Mouse (Mus musculus): ENCODE data around the gene Osbpl10. TPM values are rescaled to one million over a fixed set of nuclear protein-coding genes. Genes with fewer than 3 reads are reported as not detected.

Gene Osbpl10
- polyA plus RNA-seq, 1 experiment from 2014 or later, result 1.6 TPM

GRCm38 (mm10) chr9:114986361-114986760, 8.0 kb downstream of the Osbpl10 start:
- Histone ChIP-seq H3K36me3 (no peaks in the 10 kb centered on the region), H3K27me3 (no peaks in the 10 kb centered on the region), H3K4me2 (replicated peaks) (no peak overlapping the region), H3K9ac (replicated peaks) (no peak overlapping the region), H3K4me1 (no peaks in the 10 kb centered on the region), H3K9me3 (no peaks in the 10 kb centered on the region), H3K27ac (replicated peaks) (no peak overlapping the region), H3K4me3 (no peak overlapping the region)
- no peak for ATAC-seq (ENCODE audit: low FRiP score, low read depth)
- WGBS, result 84% methylated on average over 5 of the region's 5 CpGs

GRCm38 (mm10) chr9:114988029-114988428, 9.7 kb downstream of the Osbpl10 start:
- Histone ChIP-seq H3K27ac (replicated peaks) (no peak overlapping the region), H3K9ac (replicated peaks) (no peak overlapping the region), H3K4me1 (no peaks in the 10 kb centered on the region), H3K4me2 (replicated peaks) (no peak overlapping the region), H3K4me3 (no peak overlapping the region), H3K27me3 (no peaks in the 10 kb centered on the region), H3K36me3 (no peaks in the 10 kb centered on the region), H3K9me3 (peaks cover 8% of the 10 kb centered on the region; the same call in 1 of the 2 replicates)
- WGBS, result 98% methylated on average over 3 of the region's 3 CpGs
- no peak for ATAC-seq (ENCODE audit: low FRiP score, low read depth)

GRCm38 (mm10) chr9:114988610-114989327, 10.4 kb downstream of the Osbpl10 start:
- Histone ChIP-seq H3K4me3 (no peak overlapping the region), H3K27ac (replicated peaks) (no peak overlapping the region), H3K36me3 (no peaks in the 10 kb centered on the region), H3K27me3 (no peaks in the 10 kb centered on the region), H3K9me3 (peaks cover 8% of the 10 kb centered on the region; the same call in 1 of the 2 replicates), H3K4me2 (replicated peaks) (no peak overlapping the region), H3K4me1 (no peaks in the 10 kb centered on the region), H3K9ac (replicated peaks) (no peak overlapping the region)
- ATAC-seq (ENCODE audit: low FRiP score, low read depth), result no peak
- WGBS, result 71% methylated on average over 6 of the region's 6 CpGs

- Histone ChIP-seq H3K27ac (replicated peaks) (no peak overlapping the region), H3K36me3 (no peaks in the 10 kb centered on the region), H3K9ac (replicated peaks) (no peak overlapping the region), H3K4me2 (replicated peaks) (no peak overlapping the region), H3K9me3 (peaks cover 8% of the 10 kb centered on the region; the same call in 1 of the 2 replicates), H3K4me3 (no peak overlapping the region), H3K4me1 (no peaks in the 10 kb centered on the region), H3K27me3 (no peaks in the 10 kb centered on the region)
- WGBS, result 77% methylated on average over 10 of the region's 10 CpGs
- ATAC-seq (ENCODE audit: low FRiP score, low read depth), result no peak
Observed at GRCm38 (mm10) chr9:114990421-114990820, 12.1 kb downstream of the Osbpl10 start.

GRCm38 (mm10) chr9:114992528-114992927, 14.2 kb downstream of the Osbpl10 start:
- Histone ChIP-seq H3K27ac (replicated peaks) (no peak overlapping the region), H3K9ac (replicated peaks) (no peak overlapping the region), H3K27me3 (no peaks in the 10 kb centered on the region), H3K4me2 (replicated peaks) (no peak overlapping the region), H3K4me3 (no peak overlapping the region), H3K36me3 (no peaks in the 10 kb centered on the region), H3K9me3 (peaks cover 8% of the 10 kb centered on the region; the same call in 1 of the 2 replicates), H3K4me1 (no peaks in the 10 kb centered on the region)
- 92% methylated on average over 2 of the region's 2 CpGs for WGBS
- no peak for ATAC-seq (ENCODE audit: low FRiP score, low read depth)

- 94% methylated on average over 4 of the region's 4 CpGs for WGBS
- H3K4me3 ChIP-seq, result no peak overlapping the region
- H3K9ac ChIP-seq (replicated peaks), result no peak overlapping the region
- no peaks in the 10 kb centered on the region for H3K27me3 ChIP-seq
- H3K4me1 ChIP-seq, result no peaks in the 10 kb centered on the region
- no peak for ATAC-seq (ENCODE audit: low FRiP score, low read depth)
- peaks cover 9% of the 10 kb centered on the region; the same call in 1 of the 2 replicates for H3K9me3 ChIP-seq
- no peak overlapping the region for H3K27ac ChIP-seq (replicated peaks)
- H3K4me2 ChIP-seq (replicated peaks), result no peak overlapping the region
- no peaks in the 10 kb centered on the region for H3K36me3 ChIP-seq
Observed at GRCm38 (mm10) chr9:114995250-114995649, 16.9 kb downstream of the Osbpl10 start.

GRCm38 (mm10) chr9:114995716-114996115, 17.3 kb downstream of the Osbpl10 start:
- no peak for ATAC-seq (ENCODE audit: low FRiP score, low read depth)
- 85% methylated on average over 4 of the region's 4 CpGs for WGBS

GRCm38 (mm10) chr9:114996489-114996888, 18.1 kb downstream of the Osbpl10 start:
- Histone ChIP-seq H3K27ac (replicated peaks) (no peak overlapping the region), H3K4me2 (replicated peaks) (no peak overlapping the region), H3K9ac (replicated peaks) (no peak overlapping the region), H3K4me1 (no peaks in the 10 kb centered on the region), H3K27me3 (no peaks in the 10 kb centered on the region), H3K9me3 (peaks cover 12% of the 10 kb centered on the region; the same call in 1 of the 2 replicates), H3K4me3 (no peak overlapping the region), H3K36me3 (no peaks in the 10 kb centered on the region)
- ATAC-seq (ENCODE audit: low FRiP score, low read depth), result no peak
- 93% methylated on average over 6 of the region's 6 CpGs for WGBS

More at GRCm38 (mm10) chr9:114995716-114996115, 17.3 kb downstream of the Osbpl10 start:
- H3K27me3 ChIP-seq, result no peaks in the 10 kb centered on the region
- no peak overlapping the region for H3K4me2 ChIP-seq (replicated peaks)
- H3K9ac ChIP-seq (replicated peaks), result no peak overlapping the region
- no peak overlapping the region for H3K27ac ChIP-seq (replicated peaks)
- H3K9me3 ChIP-seq, result peaks cover 12% of the 10 kb centered on the region; the same call in 1 of the 2 replicates
- H3K4me3 ChIP-seq, result no peak overlapping the region
- H3K4me1 ChIP-seq, result no peaks in the 10 kb centered on the region
- no peaks in the 10 kb centered on the region for H3K36me3 ChIP-seq

- Histone ChIP-seq H3K27me3 (no peaks in the 10 kb centered on the region), H3K4me2 (replicated peaks) (no peak overlapping the region), H3K27ac (replicated peaks) (no peak overlapping the region), H3K4me1 (no peaks in the 10 kb centered on the region), H3K36me3 (no peaks in the 10 kb centered on the region), H3K4me3 (no peak overlapping the region), H3K9me3 (0 out of 2 replicates have a peak, but pooled peaks cover 4% of the 10 kb centered on the region), H3K9ac (replicated peaks) (no peak overlapping the region)
- no peak for ATAC-seq (ENCODE audit: low FRiP score, low read depth)
- 86% methylated on average over 6 of the region's 6 CpGs for WGBS
Observed at GRCm38 (mm10) chr9:114999010-114999770, 20.8 kb downstream of the Osbpl10 start.

- H3K4me1 ChIP-seq, result no peaks in the 10 kb centered on the region
- 0 out of 2 replicates have a peak, but pooled peaks cover 4% of the 10 kb centered on the region for H3K9me3 ChIP-seq
- no peak overlapping the region for H3K27ac ChIP-seq (replicated peaks)
- no peaks in the 10 kb centered on the region for H3K27me3 ChIP-seq
- no peak overlapping the region for H3K4me3 ChIP-seq
- WGBS, result 71% methylated on average over 5 of the region's 5 CpGs
- H3K4me2 ChIP-seq (replicated peaks), result no peak overlapping the region
- no peak overlapping the region for H3K9ac ChIP-seq (replicated peaks)
- H3K36me3 ChIP-seq, result no peaks in the 10 kb centered on the region
- ATAC-seq (ENCODE audit: low FRiP score, low read depth), result no peak
Observed at GRCm38 (mm10) chr9:114999771-115000146, 21.4 kb downstream of the Osbpl10 start.

GRCm38 (mm10) chr9:115005446-115005845, 27.1 kb downstream of the Osbpl10 start:
- ATAC-seq (ENCODE audit: low FRiP score, low read depth), result no peak
- H3K9me3 ChIP-seq, result peaks cover 13% of the 10 kb centered on the region
- H3K36me3 ChIP-seq, result no peaks in the 10 kb centered on the region
- no peak overlapping the region for H3K4me3 ChIP-seq
- no peak overlapping the region for H3K4me2 ChIP-seq (replicated peaks)
- no peak overlapping the region for H3K9ac ChIP-seq (replicated peaks)
- H3K27ac ChIP-seq (replicated peaks), result no peak overlapping the region
- H3K4me1 ChIP-seq, result no peaks in the 10 kb centered on the region
- WGBS, result 66% methylated on average over 10 of the region's 10 CpGs
- no peaks in the 10 kb centered on the region for H3K27me3 ChIP-seq

GRCm38 (mm10) chr9:115007776-115008175, 29.4 kb downstream of the Osbpl10 start:
- Histone ChIP-seq H3K27me3 (no peaks in the 10 kb centered on the region), H3K4me2 (replicated peaks) (no peak overlapping the region), H3K9me3 (peaks cover 12% of the 10 kb centered on the region), H3K4me1 (no peaks in the 10 kb centered on the region), H3K36me3 (no peaks in the 10 kb centered on the region), H3K27ac (replicated peaks) (no peak overlapping the region), H3K9ac (replicated peaks) (no peak overlapping the region), H3K4me3 (no peak overlapping the region)
- WGBS, result 89% methylated on average over 6 of the region's 6 CpGs
- no peak for ATAC-seq (ENCODE audit: low FRiP score, low read depth)
